Mouse (Mus musculus): ENCODE measurements around the gene Cerk. TPM values are rescaled to one million over a fixed set of nuclear protein-coding genes. Genes with fewer than 3 reads are reported as not detected.

Gene Cerk
- polyA plus RNA-seq, 1 experiment from 2014 or later: 11.4 TPM

GRCm38 (mm10) chr15:86188746-86189470, 3.0 kb upstream of the Cerk start:
- peak; percentile 49; the same call in 1 of the 2 replicates for ATAC-seq (ENCODE audit: insufficient read depth, low FRiP score)
- Histone ChIP-seq H3K4me1 (ENCODE audit: control insufficient read depth, insufficient read depth, low read length) (peaks cover 33% of the 10 kb centered on the region), H3K27ac (ENCODE audit: low read length) (peak overlapping the region; percentile 80), H3K27me3 (ENCODE audit: control insufficient read depth, insufficient read depth, low read length) (no peaks in the 10 kb centered on the region), H3K9ac (ENCODE audit: low read length) (peak overlapping the region; percentile 37), H3K4me2 (ENCODE audit: low read depth, low read length) (peak overlapping the region; percentile 14; the same call in 1 of the 2 replicates), H3K9me3 (replicated peaks; ENCODE audit: control insufficient read depth, low read length) (no peaks in the 10 kb centered on the region), H3K4me3 (replicated peaks; ENCODE audit: low read length) (no peak overlapping the region), H3K36me3 (ENCODE audit: control insufficient read depth, insufficient read depth, low read length) (no peaks in the 10 kb centered on the region)
- 25% methylated on average over 10 of the region's 10 CpGs for WGBS

GRCm38 (mm10) chr15:86188186-86188585, 2.2 kb upstream of the Cerk start:
- no peak overlapping the region for H3K4me2 ChIP-seq (ENCODE audit: low read depth, low read length)
- H3K9ac ChIP-seq (ENCODE audit: low read length): no peak overlapping the region
- peak overlapping the region; percentile 80 for H3K27ac ChIP-seq (ENCODE audit: low read length)
- H3K36me3 ChIP-seq (ENCODE audit: control insufficient read depth, insufficient read depth, low read length): no peaks in the 10 kb centered on the region
- ATAC-seq (ENCODE audit: insufficient read depth, low FRiP score): peak; percentile 1; the same call in 1 of the 2 replicates
- 67% methylated on average over 5 of the region's 5 CpGs for WGBS
- no peak overlapping the region for H3K4me3 ChIP-seq (replicated peaks; ENCODE audit: low read length)
- H3K4me1 ChIP-seq (ENCODE audit: control insufficient read depth, insufficient read depth, low read length): peaks cover 33% of the 10 kb centered on the region
- H3K27me3 ChIP-seq (ENCODE audit: control insufficient read depth, insufficient read depth, low read length): no peaks in the 10 kb centered on the region
- H3K9me3 ChIP-seq (replicated peaks; ENCODE audit: control insufficient read depth, low read length): no peaks in the 10 kb centered on the region

- peak overlapping the region; percentile 83; the same call in 1 of the 2 replicates for H3K27ac ChIP-seq (ENCODE audit: low read length)
- H3K9ac ChIP-seq (ENCODE audit: low read length): no peak overlapping the region
- WGBS: 52% methylated on average over 3 of the region's 3 CpGs
- H3K4me1 ChIP-seq (ENCODE audit: control insufficient read depth, insufficient read depth, low read length): peaks cover 44% of the 10 kb centered on the region
- H3K36me3 ChIP-seq (ENCODE audit: control insufficient read depth, insufficient read depth, low read length): no peaks in the 10 kb centered on the region
- H3K9me3 ChIP-seq (replicated peaks; ENCODE audit: control insufficient read depth, low read length): no peaks in the 10 kb centered on the region
- ATAC-seq (ENCODE audit: insufficient read depth, low FRiP score): no peak
- peak overlapping the region; percentile 82; the same call in 1 of the 2 replicates for H3K4me2 ChIP-seq (ENCODE audit: low read depth, low read length)
- peak overlapping the region; percentile 72; the same call in 1 of the 2 replicates for H3K4me3 ChIP-seq (replicated peaks; ENCODE audit: low read length)
- no peaks in the 10 kb centered on the region for H3K27me3 ChIP-seq (ENCODE audit: control insufficient read depth, insufficient read depth, low read length)
Measured at GRCm38 (mm10) chr15:86186686-86187085, 745 bp upstream of the Cerk start.

- H3K27ac ChIP-seq (ENCODE audit: low read length): peak overlapping the region; percentile 83
- ATAC-seq (ENCODE audit: insufficient read depth, low FRiP score): peak; percentile 35; the same call in 1 of the 2 replicates
- H3K9ac ChIP-seq (ENCODE audit: low read length): peak overlapping the region; percentile 89
- H3K36me3 ChIP-seq (ENCODE audit: control insufficient read depth, insufficient read depth, low read length): no peaks in the 10 kb centered on the region
- no peaks in the 10 kb centered on the region for H3K27me3 ChIP-seq (ENCODE audit: control insufficient read depth, insufficient read depth, low read length)
- H3K9me3 ChIP-seq (replicated peaks; ENCODE audit: control insufficient read depth, low read length): no peaks in the 10 kb centered on the region
- H3K4me3 ChIP-seq (replicated peaks; ENCODE audit: low read length): peak overlapping the region; percentile 72
- under 1% methylated on average over 70 of the region's 70 CpGs for WGBS
- H3K4me2 ChIP-seq (ENCODE audit: low read depth, low read length): peak overlapping the region; percentile 82
- peaks cover 45% of the 10 kb centered on the region for H3K4me1 ChIP-seq (ENCODE audit: control insufficient read depth, insufficient read depth, low read length)
Measured at GRCm38 (mm10) chr15:86184851-86185688, 871 bp downstream of the Cerk start.

GRCm38 (mm10) chr15:86184071-86184470, 1.9 kb downstream of the Cerk start:
- Histone ChIP-seq H3K36me3 (ENCODE audit: control insufficient read depth, insufficient read depth, low read length) (no peaks in the 10 kb centered on the region), H3K4me3 (replicated peaks; ENCODE audit: low read length) (peak overlapping the region; percentile 72; the same call in 1 of the 2 replicates), H3K9me3 (replicated peaks; ENCODE audit: control insufficient read depth, low read length) (no peaks in the 10 kb centered on the region), H3K27me3 (ENCODE audit: control insufficient read depth, insufficient read depth, low read length) (no peaks in the 10 kb centered on the region), H3K4me2 (ENCODE audit: low read depth, low read length) (peak overlapping the region; percentile 82), H3K4me1 (ENCODE audit: control insufficient read depth, insufficient read depth, low read length) (peaks cover 41% of the 10 kb centered on the region), H3K9ac (ENCODE audit: low read length) (peak overlapping the region; percentile 36), H3K27ac (ENCODE audit: low read length) (no peak overlapping the region)
- WGBS: 72% methylated on average over 5 of the region's 5 CpGs
- ATAC-seq (ENCODE audit: insufficient read depth, low FRiP score): no peak

- 94% methylated on average over 8 of the region's 8 CpGs for WGBS
- peaks cover 35% of the 10 kb centered on the region for H3K4me1 ChIP-seq (ENCODE audit: control insufficient read depth, insufficient read depth, low read length)
Measured at GRCm38 (mm10) chr15:86183484-86183883, 2.5 kb downstream of the Cerk start.

GRCm38 (mm10) chr15:86182646-86183045, 3.3 kb downstream of the Cerk start:
- Histone ChIP-seq H3K4me2 (ENCODE audit: low read depth, low read length) (peak overlapping the region; percentile 30), H3K9me3 (replicated peaks; ENCODE audit: control insufficient read depth, low read length) (no peaks in the 10 kb centered on the region), H3K9ac (ENCODE audit: low read length) (no peak overlapping the region), H3K4me1 (ENCODE audit: control insufficient read depth, insufficient read depth, low read length) (peaks cover 31% of the 10 kb centered on the region), H3K27me3 (ENCODE audit: control insufficient read depth, insufficient read depth, low read length) (no peaks in the 10 kb centered on the region), H3K36me3 (ENCODE audit: control insufficient read depth, insufficient read depth, low read length) (no peaks in the 10 kb centered on the region), H3K27ac (ENCODE audit: low read length) (peak overlapping the region; percentile 14; the same call in 1 of the 2 replicates), H3K4me3 (replicated peaks; ENCODE audit: low read length) (no peak overlapping the region)
- ATAC-seq (ENCODE audit: insufficient read depth, low FRiP score): no peak
- WGBS: 55% methylated on average over 13 of the region's 13 CpGs

More at GRCm38 (mm10) chr15:86183484-86183883, 2.5 kb downstream of the Cerk start:
- H3K36me3 ChIP-seq (ENCODE audit: control insufficient read depth, insufficient read depth, low read length): no peaks in the 10 kb centered on the region
- H3K4me3 ChIP-seq (replicated peaks; ENCODE audit: low read length): no peak overlapping the region
- H3K27ac ChIP-seq (ENCODE audit: low read length): no peak overlapping the region
- no peak for ATAC-seq (ENCODE audit: insufficient read depth, low FRiP score)
- no peak overlapping the region for H3K4me2 ChIP-seq (ENCODE audit: low read depth, low read length)
- H3K9me3 ChIP-seq (replicated peaks; ENCODE audit: control insufficient read depth, low read length): no peaks in the 10 kb centered on the region
- H3K27me3 ChIP-seq (ENCODE audit: control insufficient read depth, insufficient read depth, low read length): no peaks in the 10 kb centered on the region
- no peak overlapping the region for H3K9ac ChIP-seq (ENCODE audit: low read length)

GRCm38 (mm10) chr15:86181941-86182439, 4.0 kb downstream of the Cerk start:
- Histone ChIP-seq H3K9ac (ENCODE audit: low read length) (peak overlapping the region; percentile 31; the same call in 1 of the 2 replicates), H3K4me1 (ENCODE audit: control insufficient read depth, insufficient read depth, low read length) (peaks cover 33% of the 10 kb centered on the region), H3K4me2 (ENCODE audit: low read depth, low read length) (peak overlapping the region; percentile 30), H3K9me3 (replicated peaks; ENCODE audit: control insufficient read depth, low read length) (no peaks in the 10 kb centered on the region), H3K27ac (ENCODE audit: low read length) (peak overlapping the region; percentile 14), H3K36me3 (ENCODE audit: control insufficient read depth, insufficient read depth, low read length) (no peaks in the 10 kb centered on the region), H3K4me3 (replicated peaks; ENCODE audit: low read length) (no peak overlapping the region), H3K27me3 (ENCODE audit: control insufficient read depth, insufficient read depth, low read length) (no peaks in the 10 kb centered on the region)
- no peak for ATAC-seq (ENCODE audit: insufficient read depth, low FRiP score)
- 33% methylated on average over 11 of the region's 11 CpGs for WGBS
